ENCODE assay signal across 8 mouse cellular contexts in genomic region chr8:71376423-71377030, GRCm38 (mm10). TPM values are rescaled to one million over a fixed set of nuclear protein-coding genes. Genes with fewer than 3 reads are reported as not detected.
DNase-seq lines count a peak whose midpoint lies in the region; ATAC-seq and TF ChIP-seq lines count a peak whose summit lies in the region.

No protein-coding gene starts in this region.

- DNase-seq in heart, postnatal 4 days, result no peak
- peak; percentile 50 for DNase-seq in kidney, adult 11 months
- DNase-seq in thymus, adult 2 months, result no peak
- no peak for DNase-seq in thymus, postnatal 10 days (ENCODE audit: low spot score in 2 of 2)

- peaks cover 51% of the 10 kb centered on the region for H3K4me1 ChIP-seq in heart, embryonic 12.5 days (replicated peaks)
- H3K4me1 ChIP-seq in cortical plate, adult 2 months (ENCODE audit: control insufficient read depth, insufficient read depth, low read length), result 0 out of 2 replicates have a peak, but pooled peaks cover 2% of the 10 kb centered on the region
- H3K4me1 ChIP-seq in midbrain, embryonic 13.5 days (replicated peaks), result peaks cover 54% of the 10 kb centered on the region
- H3K4me1 ChIP-seq in thymus, adult 2 months (replicated peaks; ENCODE audit: control insufficient read depth, insufficient read depth, low read length), result peaks cover 28% of the 10 kb centered on the region

- ATAC-seq in heart, embryonic 12.5 days (ENCODE audit: insufficient number of reproducible peaks, low FRiP score), result no peak
- ATAC-seq in midbrain, embryonic 13.5 days, result no peak
- ATAC-seq in monocyte, adult 5-6 weeks (replicated peaks; ENCODE audit: insufficient number of reproducible peaks, low FRiP score, low TSS enrichment, poor library complexity, severe bottlenecking), result no peak

- H3K9ac ChIP-seq in heart, embryonic 12.5 days, result peak overlapping the region; percentile 47; the same call in 1 of the 2 replicates
- H3K9ac ChIP-seq in midbrain, embryonic 13.5 days (replicated peaks), result peak overlapping the region; percentile 64

- H3K4me3 ChIP-seq in heart, embryonic 12.5 days, result peak overlapping the region; percentile 29
- 0 out of 2 replicates have a peak overlapping the region, but pooled peaks have one; percentile 25 for H3K4me3 ChIP-seq in cortical plate, adult 2 months (ENCODE audit: insufficient read depth, low read length)
- peak overlapping the region; percentile 40 for H3K4me3 ChIP-seq in midbrain, embryonic 13.5 days (replicated peaks)
- H3K4me3 ChIP-seq in thymus, adult 2 months (ENCODE audit: control insufficient read depth, insufficient read depth, low read length), result no peak overlapping the region

- peak overlapping the region; percentile 65 for H3K4me2 ChIP-seq in heart, embryonic 12.5 days
- H3K4me2 ChIP-seq in midbrain, embryonic 13.5 days (replicated peaks), result peak overlapping the region; percentile 66

- TF ChIP-seq POLR2A in cortical plate, adult 2 months (IDR thresholded peaks at IDR 0.05; ENCODE audit: extremely low read depth, insufficient read depth, low read length), result no peak
- no peak for TF ChIP-seq POLR2A in thymus, adult 2 months (IDR thresholded peaks at IDR 0.05; ENCODE audit: control insufficient read depth, extremely low read depth, insufficient read depth, low read length, poor library complexity)

- peaks cover 57% of the 10 kb centered on the region for H3K36me3 ChIP-seq in heart, embryonic 12.5 days
- H3K36me3 ChIP-seq in midbrain, embryonic 13.5 days, result peaks cover 26% of the 10 kb centered on the region
- no peaks in the 10 kb centered on the region for H3K36me3 ChIP-seq in thymus, adult 2 months (ENCODE audit: control insufficient read depth, insufficient read depth, low read length)

- H3K9me3 ChIP-seq in heart, embryonic 12.5 days (replicated peaks), result no peaks in the 10 kb centered on the region
- H3K9me3 ChIP-seq in midbrain, embryonic 13.5 days, result no peaks in the 10 kb centered on the region

- no peaks in the 10 kb centered on the region for H3K27me3 ChIP-seq in heart, embryonic 12.5 days (replicated peaks)
- H3K27me3 ChIP-seq in midbrain, embryonic 13.5 days, result peaks cover 16% of the 10 kb centered on the region; the same call in 1 of the 2 replicates
- H3K27me3 ChIP-seq in thymus, adult 2 months (ENCODE audit: control insufficient read depth, insufficient read depth, low read length), result peaks cover 16% of the 10 kb centered on the region; the same call in 1 of the 2 replicates

- no peak for TF ChIP-seq CTCF in cortical plate, adult 2 months (IDR thresholded peaks at IDR 0.05; ENCODE audit: extremely low read depth, insufficient read depth, low read length)
- TF ChIP-seq CTCF in thymus, adult 2 months (IDR thresholded peaks at IDR 0.05; ENCODE audit: borderline replicate concordance, control insufficient read depth, extremely low read depth, insufficient read depth, low read length, poor library complexity), result no peak

- 58% methylated on average over 8 of the region's 8 CpGs for WGBS in heart, embryonic 12.5 days
- WGBS in midbrain, embryonic 13.5 days, result 27% methylated on average over 8 of the region's 8 CpGs
- WGBS in thymus, adult 2 months, result 79% methylated on average over 8 of the region's 8 CpGs

- no peak overlapping the region for H3K27ac ChIP-seq in heart, embryonic 12.5 days (ENCODE audit: poor library complexity, severe bottlenecking)
- no peak overlapping the region for H3K27ac ChIP-seq in cortical plate, adult 2 months (ENCODE audit: insufficient read depth, low read length)
- H3K27ac ChIP-seq in midbrain, embryonic 13.5 days, result peak overlapping the region; percentile 77; the same call in 1 of the 2 replicates
- no peak overlapping the region for H3K27ac ChIP-seq in thymus, adult 2 months (ENCODE audit: control insufficient read depth, insufficient read depth, low read length)

RNA-seq across cellular contexts. Expression of gene Nr2f6, which starts 5.2 kb away (rescaled TPM):
- 63.6 and 64.3 TPM in 2 replicates for polyA plus RNA-seq in heart, embryonic 12.5 days (2016; fragmentation: Nextera tagmentation; extraction: Ambion mirVana)
- total RNA-seq in heart, postnatal 4 days (2021), result 10 to 100 TPM; 64.9 to 66.4 TPM
- polyA plus RNA-seq in cortical plate, adult 2 months (2012; rRNA removed), result 38.9 and 40.8 TPM in 2 replicates
- polyA plus RNA-seq in midbrain, embryonic 13.5 days (2015; fragmentation: Nextera tagmentation; extraction: Ambion mirVana), result 17.0 and 21.7 TPM in 2 replicates
- polyA plus RNA-seq in thymus, adult 2 months (2012; rRNA removed), result 71.2 and 71.5 TPM in 2 replicates
- total RNA-seq in monocyte, adult 5-6 weeks (2017), result 3.4 to 11.6 TPM (median 9.4 TPM) in 3 replicates

RNA-seq across cellular contexts. Expression of gene Ocel1, which starts 5.4 kb away (rescaled TPM):
- 5.5 and 5.7 TPM in 2 replicates for polyA plus RNA-seq in heart, embryonic 12.5 days (2016; fragmentation: Nextera tagmentation; extraction: Ambion mirVana)
- total RNA-seq in heart, postnatal 4 days (2021), result 1 to 10 TPM; 7.9 to 9.9 TPM
- polyA plus RNA-seq in cortical plate, adult 2 months (2012; rRNA removed), result 13.5 and 13.6 TPM in 2 replicates
- 4.9 and 5.3 TPM in 2 replicates for polyA plus RNA-seq in midbrain, embryonic 13.5 days (2015; fragmentation: Nextera tagmentation; extraction: Ambion mirVana)
- polyA plus RNA-seq in thymus, adult 2 months (2012; rRNA removed), result 34.9 and 36.1 TPM in 2 replicates
- total RNA-seq in monocyte, adult 5-6 weeks (2017), result 11.9 to 24.2 TPM (median 16.3 TPM) in 3 replicates

RNA-seq across cellular contexts. Expression of gene Use1, which starts 9.9 kb away (rescaled TPM):
- 68.6 and 69.9 TPM in 2 replicates for polyA plus RNA-seq in heart, embryonic 12.5 days (2016; fragmentation: Nextera tagmentation; extraction: Ambion mirVana)
- 100 to 1,000 TPM in 1 of 2 experiments, 10 to 100 TPM in 1; 99.4 to 106 TPM for total RNA-seq in heart, postnatal 4 days (2021)
- polyA plus RNA-seq in cortical plate, adult 2 months (2012; rRNA removed), result 181 and 187 TPM in 2 replicates
- 108 and 109 TPM in 2 replicates for polyA plus RNA-seq in midbrain, embryonic 13.5 days (2015; fragmentation: Nextera tagmentation; extraction: Ambion mirVana)
- 133 and 156 TPM in 2 replicates for polyA plus RNA-seq in thymus, adult 2 months (2012; rRNA removed)
- total RNA-seq in monocyte, adult 5-6 weeks (2017), result 172 to 275 TPM (median 266 TPM) in 3 replicates

RNA-seq across cellular contexts. Expression of gene Ushbp1, which starts 19.1 kb away (rescaled TPM):
- 4.8 and 6.1 TPM in 2 replicates for polyA plus RNA-seq in heart, embryonic 12.5 days (2016; fragmentation: Nextera tagmentation; extraction: Ambion mirVana)
- 10 to 100 TPM; 27.2 to 27.9 TPM for total RNA-seq in heart, postnatal 4 days (2021)
- 9.0 and 10.9 TPM in 2 replicates for polyA plus RNA-seq in cortical plate, adult 2 months (2012; rRNA removed)
- polyA plus RNA-seq in midbrain, embryonic 13.5 days (2015; fragmentation: Nextera tagmentation; extraction: Ambion mirVana), result 4.8 and 5.4 TPM in 2 replicates
- polyA plus RNA-seq in thymus, adult 2 months (2012; rRNA removed), result 9.9 and 13.6 TPM in 2 replicates
- 0.10 TPM in 1 of 3 replicates, not detected in the others for total RNA-seq in monocyte, adult 5-6 weeks (2017)

RNA-seq across cellular contexts. Expression of gene Babam1, which starts 20.1 kb away (rescaled TPM):
- polyA plus RNA-seq in heart, embryonic 12.5 days (2016; fragmentation: Nextera tagmentation; extraction: Ambion mirVana), result 77.6 and 94.2 TPM in 2 replicates
- total RNA-seq in heart, postnatal 4 days (2021), result 10 to 100 TPM; 69.4 to 70.7 TPM
- polyA plus RNA-seq in cortical plate, adult 2 months (2012; rRNA removed), result 132 and 137 TPM in 2 replicates
- 83.7 and 96.9 TPM in 2 replicates for polyA plus RNA-seq in midbrain, embryonic 13.5 days (2015; fragmentation: Nextera tagmentation; extraction: Ambion mirVana)
- 219 and 225 TPM in 2 replicates for polyA plus RNA-seq in thymus, adult 2 months (2012; rRNA removed)
- total RNA-seq in monocyte, adult 5-6 weeks (2017), result 49.7 to 68.7 TPM (median 61.4 TPM) in 3 replicates
